Mouse (Mus musculus) E14TG2a.4 (cell line): ENCODE results near the gene Zfr.
"Not testable (repeated sequence)": the region's sequence is repeated elsewhere in the genome, so short reads cannot be mapped to it uniquely, and the experiment has no call there.

Experiments used
- H3K27me3 ChIP-seq: 2 replicates; pipeline ENCODE4 v1.6.1; 2014; ENCODE audit warnings: low read length, control low read depth; ENCODE audit not compliant: insufficient read depth
- H3K36me3 ChIP-seq: 2 replicates; pipeline ENCODE4 v1.6.1; 2014; ENCODE audit warnings: low read length, control low read depth; ENCODE audit not compliant: insufficient read depth
- H3K4me1 ChIP-seq: replicated peaks from 2 replicates; pipeline ENCODE4 v1.6.1; 2014; ENCODE audit warnings: low read depth, low read length, control low read depth
- H3K4me3 ChIP-seq: replicated peaks from 2 replicates; pipeline ENCODE4 v1.5.1; 2014; ENCODE audit warnings: mild to moderate bottlenecking, low read length
- H3K9me3 ChIP-seq: 2 replicates; pipeline ENCODE4 v1.6.1; 2014; ENCODE audit warnings: low read length, control low read depth
- CTCF ChIP-seq: conservative IDR thresholded peaks from 2 replicates; pipeline ENCODE4 v1.5.1; 2014; ENCODE audit warnings: low read length
- NANOG ChIP-seq: IDR thresholded peaks from 2 replicates; pipeline ENCODE4 v1.6.1; 2014; ENCODE audit warnings: borderline replicate concordance, low read length, mixed read lengths
- POU5F1 ChIP-seq: IDR thresholded peaks from 2 replicates; pipeline ENCODE4 v1.6.1; 2014; ENCODE audit warnings: low read length, borderline replicate concordance

The Zfr gene

GRCm38 (mm10) chr15:12097344-12097743 is 20.3 kb upstream of the Zfr start:
- Histone ChIP-seq H3K4me3 (no peak overlapping the region), H3K4me1 (peaks cover 16% of the 10 kb centered on the region), H3K9me3 (peaks cover 4% of the 10 kb centered on the region; the same call in 1 of the 2 replicates), H3K36me3 (no peaks in the 10 kb centered on the region), H3K27me3 (no peaks in the 10 kb centered on the region)
- TF ChIP-seq NANOG (no peak), POU5F1 (no peak), CTCF (peak; percentile 61)

GRCm38 (mm10) chr15:12100912-12101311 is 16.7 kb upstream of the Zfr start:
- H3K4me3 ChIP-seq = no peak overlapping the region
- peaks cover 4% of the 10 kb centered on the region; the same call in 1 of the 2 replicates for H3K9me3 ChIP-seq
- TF ChIP-seq NANOG = no peak
- no peak for TF ChIP-seq POU5F1
- H3K36me3 ChIP-seq = no peaks in the 10 kb centered on the region
- H3K4me1 ChIP-seq = peaks cover 1% of the 10 kb centered on the region
- H3K27me3 ChIP-seq = peaks cover 18% of the 10 kb centered on the region

DNA sequence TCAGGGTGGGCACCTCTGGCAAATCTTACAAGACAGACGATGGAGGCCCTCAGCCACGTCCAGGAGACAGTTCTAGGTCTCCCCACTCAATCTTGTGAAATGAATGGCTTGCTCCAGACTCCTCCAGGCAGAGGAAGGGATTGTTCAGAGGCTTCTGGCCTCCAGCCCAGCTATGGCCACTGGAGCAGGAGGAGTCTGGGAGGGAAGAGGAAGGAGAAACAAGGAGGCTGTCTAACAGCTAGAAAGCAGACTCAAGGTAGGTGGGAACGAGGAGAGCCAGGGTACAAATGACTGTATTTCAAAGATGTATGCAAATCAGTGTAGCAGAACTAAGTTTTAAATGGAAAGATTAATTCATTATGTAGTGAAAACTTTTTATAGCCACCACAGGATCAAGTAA is 13.9 kb upstream of the Zfr start:
- no peaks in the 10 kb centered on the region for H3K36me3 ChIP-seq
- no peak for TF ChIP-seq NANOG
- TF ChIP-seq POU5F1 = no peak
- no peak for TF ChIP-seq CTCF
- peaks cover 26% of the 10 kb centered on the region for H3K27me3 ChIP-seq

DNA sequence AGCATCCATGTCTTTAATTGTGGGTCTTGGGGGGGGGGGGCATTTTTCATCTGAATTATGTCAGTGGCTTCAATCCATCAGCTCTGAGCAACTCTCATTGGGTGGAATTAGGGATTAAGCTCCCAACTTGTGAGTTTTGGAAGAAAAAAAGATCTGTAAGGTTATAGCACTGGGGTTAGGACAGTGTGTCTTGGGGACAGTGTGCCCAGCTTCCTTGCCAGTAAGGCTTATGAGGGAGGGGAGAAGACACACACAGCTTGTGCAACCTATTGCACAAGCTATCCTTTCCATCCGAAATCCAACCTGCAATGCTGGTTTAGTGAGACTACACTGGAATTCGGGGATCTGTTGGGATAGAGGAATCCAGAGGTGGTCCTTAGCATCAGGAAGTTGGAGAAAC is 12.8 kb upstream of the Zfr start:
- Histone ChIP-seq H3K4me3 (no peak overlapping the region), H3K27me3 (peaks cover 26% of the 10 kb centered on the region), H3K9me3 (peaks cover 4% of the 10 kb centered on the region; the same call in 1 of the 2 replicates), H3K36me3 (no peaks in the 10 kb centered on the region), H3K4me1 (peaks cover 19% of the 10 kb centered on the region)
- TF ChIP-seq NANOG (no peak), POU5F1 (no peak), CTCF (no peak)

More for the DNA sequence above, 13.9 kb upstream of the Zfr start:
- Histone ChIP-seq H3K9me3 (no peaks in the 10 kb centered on the region), H3K4me1 (peaks cover 19% of the 10 kb centered on the region), H3K4me3 (no peak overlapping the region)

DNA sequence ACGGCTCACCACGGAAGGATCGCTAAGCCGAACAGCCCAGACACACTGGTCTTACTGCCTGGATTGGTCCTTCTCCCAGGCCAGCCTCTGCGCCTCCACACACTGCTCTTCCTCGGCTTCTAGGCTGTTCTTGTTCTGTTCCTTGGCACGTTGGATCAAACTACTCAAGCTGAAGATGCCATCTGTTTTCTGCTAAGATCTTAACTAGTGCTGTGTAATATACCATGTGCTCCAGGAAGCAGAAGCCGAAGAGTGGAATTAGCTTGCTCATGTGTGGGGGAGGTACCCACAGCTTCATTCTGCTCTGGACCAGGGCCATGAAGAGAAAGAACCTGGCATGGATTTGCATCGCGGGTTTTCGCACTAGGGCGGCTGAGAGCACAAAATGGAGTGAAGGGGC is 11.2 kb upstream of the Zfr start:
- Histone ChIP-seq H3K9me3 (peaks cover 4% of the 10 kb centered on the region; the same call in 1 of the 2 replicates), H3K36me3 (no peaks in the 10 kb centered on the region), H3K4me1 (peaks cover 19% of the 10 kb centered on the region), H3K4me3 (peak overlapping the region; percentile 49), H3K27me3 (peaks cover 26% of the 10 kb centered on the region)
- TF ChIP-seq CTCF (no peak), POU5F1 (no peak), NANOG (no peak)

DNA sequence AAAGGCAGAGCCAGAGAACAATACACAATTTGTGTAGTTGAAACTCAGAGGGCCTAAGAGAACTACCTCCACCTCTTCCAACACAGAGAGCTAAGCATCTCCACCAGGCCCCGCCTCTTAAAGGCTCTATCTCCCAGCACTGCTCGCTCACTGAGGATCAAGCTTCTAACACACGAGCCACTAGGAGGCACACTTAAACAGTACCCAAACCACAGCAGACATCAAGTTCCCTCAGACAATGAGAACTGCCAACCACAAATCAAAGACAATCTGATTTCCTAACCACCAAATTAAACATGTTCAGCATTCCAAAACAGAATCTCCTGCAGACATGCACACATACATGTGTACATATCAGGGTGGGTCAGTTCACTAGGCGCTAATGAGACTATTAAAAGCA is 9.4 kb upstream of the Zfr start:
- no peak for TF ChIP-seq NANOG
- TF ChIP-seq CTCF = peak; percentile 10; the same call in 1 of the 2 replicates
- Histone ChIP-seq H3K27me3 (peaks cover 26% of the 10 kb centered on the region), H3K4me3 (no peak overlapping the region), H3K36me3 (no peaks in the 10 kb centered on the region), H3K9me3 (peaks cover 4% of the 10 kb centered on the region; the same call in 1 of the 2 replicates), H3K4me1 (peaks cover 19% of the 10 kb centered on the region)

- H3K9me3 ChIP-seq, H3K36me3 ChIP-seq, H3K4me3 ChIP-seq: not testable (repeated sequence)
- Histone ChIP-seq H3K27me3 (peaks cover 21% of the 10 kb centered on the region), H3K4me1 (peaks cover 23% of the 10 kb centered on the region)
Measured at GRCm38 (mm10) chr15:12108922-12109321, 8.7 kb upstream of the Zfr start.

DNA sequence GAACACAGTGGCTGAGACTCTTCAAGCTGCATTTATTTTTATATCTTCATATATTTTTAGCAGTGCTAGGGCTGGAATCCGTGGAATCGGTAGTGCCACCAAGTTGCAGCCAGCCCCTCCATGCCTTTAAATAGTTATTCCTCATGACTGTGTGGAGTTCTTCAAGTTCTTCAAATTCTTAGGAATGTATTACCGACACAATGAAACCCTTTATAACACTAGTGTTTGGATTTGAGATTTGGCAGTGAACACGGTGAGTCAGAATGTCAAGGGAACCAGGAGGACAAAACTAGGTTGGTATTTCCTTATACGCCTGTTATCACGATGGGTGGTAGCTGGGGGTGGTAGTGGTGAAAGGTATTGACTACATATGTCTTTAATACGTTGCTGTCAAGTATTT is 6.4 kb upstream of the Zfr start:
- Histone ChIP-seq H3K4me1 (peaks cover 42% of the 10 kb centered on the region), H3K9me3 (peaks cover 4% of the 10 kb centered on the region; the same call in 1 of the 2 replicates), H3K4me3 (no peak overlapping the region), H3K36me3 (no peaks in the 10 kb centered on the region), H3K27me3 (0 out of 2 replicates have a peak, but pooled peaks cover 5% of the 10 kb centered on the region)
- no peak for TF ChIP-seq CTCF
- no peak for TF ChIP-seq POU5F1
- no peak for TF ChIP-seq NANOG

GRCm38 (mm10) chr15:12113411-12113810 is 4.2 kb upstream of the Zfr start:
- H3K9me3 ChIP-seq = peaks cover 4% of the 10 kb centered on the region; the same call in 1 of the 2 replicates
- no peaks in the 10 kb centered on the region for H3K27me3 ChIP-seq
- TF ChIP-seq CTCF = 0 out of 2 replicates have a peak, but pooled peaks have one; percentile 8
- TF ChIP-seq NANOG = no peak
- H3K4me1 ChIP-seq = peaks cover 35% of the 10 kb centered on the region
- no peak overlapping the region for H3K4me3 ChIP-seq
- H3K36me3 ChIP-seq = no peaks in the 10 kb centered on the region

DNA sequence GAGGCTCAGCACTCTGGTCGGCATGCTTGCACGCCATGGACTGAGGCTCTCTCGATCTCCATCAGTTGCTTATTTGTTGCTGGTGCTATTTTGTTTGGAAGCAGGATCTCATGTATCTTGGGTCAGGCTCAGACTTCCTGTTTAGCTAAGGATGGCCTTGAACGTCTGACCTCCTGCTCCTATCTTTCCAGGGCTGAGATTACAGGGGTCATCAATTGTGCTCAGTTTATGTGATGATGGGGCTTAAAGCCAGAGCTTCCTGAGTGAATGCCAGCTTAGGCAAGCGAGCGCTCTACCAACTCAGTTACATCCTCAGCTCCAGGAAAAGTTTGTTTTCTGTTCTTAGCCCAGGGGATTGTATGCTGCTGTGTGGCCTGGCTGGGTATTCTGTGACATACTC is 3.1 kb upstream of the Zfr start:
- Histone ChIP-seq H3K4me1 (peaks cover 43% of the 10 kb centered on the region), H3K36me3 (no peaks in the 10 kb centered on the region), H3K4me3 (no peak overlapping the region), H3K27me3 (no peaks in the 10 kb centered on the region), H3K9me3 (no peaks in the 10 kb centered on the region)
- TF ChIP-seq CTCF (no peak), NANOG (no peak), POU5F1 (no peak)
